Mouse (Mus musculus) forebrain, embryonic 11.5 days (tissue): ENCODE measurements around the gene Pou2af1. TPM values are rescaled to one million over a fixed set of nuclear protein-coding genes. Genes with fewer than 3 reads are reported as not detected.

ENCODE experiments used
- ATAC-seq: fragments of 200-750 bp; cut with Nextera tagmentation; replicated peaks from 2 replicates; pipeline ENCODE4 v1.8.0; 2017; ENCODE audit warnings: moderate TSS enrichment; ENCODE audit not compliant: low FRiP score
- DNase-seq: peaks from one replicate; pipeline ENCODE4 v3.0.0-alpha.2; 2017; ENCODE audit warnings: low spot score
- H3K27ac ChIP-seq: fragments of 300-500 bp; sonication (generic); 2 replicates; pipeline ENCODE4 v1.5.1; 2014; ENCODE audit warnings: low read depth, low read length
- H3K27me3 ChIP-seq: fragments of 300-500 bp; sonication (generic); 2 replicates; pipeline ENCODE4 v1.6.1; 2014; ENCODE audit warnings: mild to moderate bottlenecking, low read length, mixed read lengths; ENCODE audit not compliant: control insufficient read depth, insufficient read depth
- H3K36me3 ChIP-seq: fragments of 300-500 bp; sonication (generic); 2 replicates; pipeline ENCODE4 v1.6.1; 2014; ENCODE audit warnings: mild to moderate bottlenecking, low read length, moderate library complexity, mixed read lengths; ENCODE audit not compliant: control insufficient read depth, insufficient read depth
- H3K4me1 ChIP-seq: fragments of 300-500 bp; sonication (generic); replicated peaks from 2 replicates; pipeline ENCODE4 v1.6.1; 2014; ENCODE audit warnings: low read length, mixed read lengths; ENCODE audit not compliant: control insufficient read depth, insufficient read depth
- H3K4me2 ChIP-seq: fragments of 300-500 bp; sonication (generic); 2 replicates; pipeline ENCODE4 v1.6.1; 2014; ENCODE audit warnings: low read depth, mild to moderate bottlenecking, low read length, moderate library complexity, mixed read lengths; ENCODE audit not compliant: severe bottlenecking
- H3K4me3 ChIP-seq: fragments of 300-500 bp; sonication (generic); 2 replicates; pipeline ENCODE4 v1.5.1; 2014; ENCODE audit warnings: low read depth, low read length
- H3K9ac ChIP-seq: fragments of 300-500 bp; sonication (generic); 2 replicates; pipeline ENCODE4 v1.6.1; 2014; ENCODE audit warnings: low read length
- H3K9me3 ChIP-seq: fragments of 300-500 bp; sonication (generic); 2 replicates; pipeline ENCODE4 v1.6.1; 2016; ENCODE audit warnings: low read length, mixed read lengths; ENCODE audit not compliant: control insufficient read depth
- WGBS: fragments of 180-500 bp; shearing (Covaris S2); extraction: QIAGEN DNeasy Blood & Tissue Kit; methylation state at CpG from one replicate; pipeline ENCODE4 v1.1.7; 2014; 5-methylcytosine and 5-hydroxymethylcytosine counted together
- polyA plus RNA-seq: library from polyadenylated mRNA; unstranded; fragments of >200 nt; fragmentation: Nextera tagmentation; extraction: Ambion mirVana; gene quantifications from 2 replicates; pipeline ENCODE4 v1.2.1, GENCODE M21; 2014

Gene Pou2af1
- polyA plus RNA-seq, 1 experiment from 2014 or later = not detected

GRCm38 (mm10) chr9:51256780-51257502 is 43.4 kb downstream of the Pou2af1 start:
- Histone ChIP-seq H3K4me1 (no peaks in the 10 kb centered on the region), H3K27me3 (no peaks in the 10 kb centered on the region), H3K9me3 (no peaks in the 10 kb centered on the region), H3K27ac (no peak overlapping the region), H3K9ac (no peak overlapping the region), H3K4me2 (no peak overlapping the region), H3K4me3 (no peak overlapping the region), H3K36me3 (no peaks in the 10 kb centered on the region)
- no peak for ATAC-seq
- no peak for DNase-seq
- WGBS = 81% methylated on average over 4 of the region's 4 CpGs

GRCm38 (mm10) chr9:51258426-51258825 is 44.9 kb downstream of the Pou2af1 start:
- no peak overlapping the region for H3K27ac ChIP-seq
- H3K9me3 ChIP-seq = no peaks in the 10 kb centered on the region
- no peak overlapping the region for H3K9ac ChIP-seq
- 87% methylated on average over 5 of the region's 5 CpGs for WGBS
- H3K4me2 ChIP-seq = no peak overlapping the region
- no peak for ATAC-seq
- no peaks in the 10 kb centered on the region for H3K36me3 ChIP-seq
- no peak overlapping the region for H3K4me3 ChIP-seq
- H3K27me3 ChIP-seq = no peaks in the 10 kb centered on the region
- DNase-seq = no peak
- H3K4me1 ChIP-seq = no peaks in the 10 kb centered on the region

- H3K9ac ChIP-seq = no peak overlapping the region
- no peaks in the 10 kb centered on the region for H3K36me3 ChIP-seq
- H3K4me1 ChIP-seq = no peaks in the 10 kb centered on the region
- WGBS = 88% methylated on average over 5 of the region's 5 CpGs
- no peaks in the 10 kb centered on the region for H3K9me3 ChIP-seq
- H3K27ac ChIP-seq = no peak overlapping the region
- no peak for DNase-seq
- no peaks in the 10 kb centered on the region for H3K27me3 ChIP-seq
- no peak overlapping the region for H3K4me2 ChIP-seq
- no peak overlapping the region for H3K4me3 ChIP-seq
- ATAC-seq = no peak
Measured at GRCm38 (mm10) chr9:51268852-51269251, 55.3 kb downstream of the Pou2af1 start.

DNA sequence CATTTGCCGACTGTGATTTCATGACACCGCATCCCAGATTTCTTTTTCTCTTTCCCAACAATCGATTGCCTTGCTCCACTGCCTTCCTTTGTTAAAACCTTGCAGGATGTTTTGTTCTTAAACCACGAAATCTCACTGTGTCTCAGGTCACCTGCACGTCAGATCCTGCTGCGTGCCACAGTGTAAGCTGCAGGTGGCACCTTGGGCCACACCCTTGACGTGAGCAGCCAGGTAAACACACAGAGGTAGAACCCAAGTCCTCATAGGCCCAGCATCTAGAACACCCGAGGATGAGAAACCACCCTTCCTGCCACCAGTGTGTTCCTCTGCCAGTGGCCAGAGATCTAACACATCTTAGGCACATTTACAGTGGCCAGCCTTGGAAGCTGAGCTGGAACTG is 57.6 kb downstream of the Pou2af1 start:
- DNase-seq (no peak), ATAC-seq (no peak)
- Histone ChIP-seq H3K4me2 (no peak overlapping the region), H3K27ac (no peak overlapping the region), H3K9ac (no peak overlapping the region), H3K27me3 (no peaks in the 10 kb centered on the region), H3K36me3 (no peaks in the 10 kb centered on the region), H3K9me3 (no peaks in the 10 kb centered on the region), H3K4me3 (no peak overlapping the region), H3K4me1 (no peaks in the 10 kb centered on the region)
- 51% methylated on average over 8 of the region's 8 CpGs for WGBS

DNA sequence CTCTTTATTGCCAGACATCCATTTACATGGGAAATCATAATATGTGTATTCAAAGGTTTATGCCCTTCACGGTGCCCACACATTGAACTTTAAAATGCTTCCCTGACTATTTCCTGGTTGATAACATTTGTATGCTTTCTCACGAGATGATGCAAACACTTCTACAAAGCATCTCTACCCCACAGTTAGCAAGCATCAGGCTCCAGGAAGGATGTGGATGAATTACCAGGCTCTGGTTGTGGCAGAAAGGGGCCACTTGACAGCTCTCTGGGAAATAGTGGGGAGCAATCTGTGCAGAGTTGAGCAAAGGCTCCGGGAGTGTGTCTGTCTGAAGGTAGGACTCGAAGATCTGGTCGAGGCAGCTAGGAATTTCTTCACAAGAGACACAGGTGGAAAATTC is 58.6 kb downstream of the Pou2af1 start:
- H3K27ac ChIP-seq = no peak overlapping the region
- H3K9ac ChIP-seq = no peak overlapping the region
- DNase-seq (no peak), ATAC-seq (no peak)
- H3K36me3 ChIP-seq = no peaks in the 10 kb centered on the region
- 85% methylated on average over 5 of the region's 5 CpGs for WGBS
- no peaks in the 10 kb centered on the region for H3K9me3 ChIP-seq
- H3K4me1 ChIP-seq = no peaks in the 10 kb centered on the region
- no peak overlapping the region for H3K4me3 ChIP-seq
- H3K4me2 ChIP-seq = no peak overlapping the region
- H3K27me3 ChIP-seq = no peaks in the 10 kb centered on the region

DNA sequence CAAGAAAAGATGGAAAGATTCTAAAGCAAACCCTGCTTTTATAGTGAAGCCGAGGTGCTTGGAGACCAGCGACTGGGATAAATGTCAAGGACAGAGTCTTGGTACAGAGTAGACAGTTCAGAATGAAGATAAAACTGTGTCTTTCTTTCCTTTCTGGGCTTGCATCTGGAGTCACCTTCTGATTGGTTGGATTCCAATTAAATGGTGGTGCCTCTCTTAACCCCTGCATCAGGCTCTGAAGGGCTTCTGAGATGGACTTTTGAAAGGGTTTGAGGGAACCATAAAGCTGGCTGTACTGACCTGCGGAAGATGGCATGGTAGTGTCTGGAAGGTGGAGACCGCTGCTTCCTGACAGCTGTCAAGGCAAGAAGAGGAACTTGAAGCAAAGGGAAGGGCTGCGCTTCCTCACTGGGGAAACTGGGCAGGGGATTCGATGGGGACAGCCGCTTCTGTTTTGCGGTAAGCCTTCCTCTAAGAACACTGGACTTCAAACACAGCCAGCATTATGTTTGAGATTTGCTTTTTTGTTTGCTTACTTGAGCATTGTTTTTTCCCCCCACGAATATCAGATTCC is 60.2 kb downstream of the Pou2af1 start:
- WGBS = 65% methylated on average over 9 of the region's 9 CpGs
- ATAC-seq = no peak

GRCm38 (mm10) chr9:51274678-51275077 is 61.2 kb downstream of the Pou2af1 start:
- H3K4me3 ChIP-seq = no peak overlapping the region
- H3K4me1 ChIP-seq = no peaks in the 10 kb centered on the region; the same call in 1 of the 2 replicates
- peaks cover 3% of the 10 kb centered on the region; the same call in 1 of the 2 replicates for H3K27me3 ChIP-seq
- WGBS = 16% methylated on average over 4 of the region's 4 CpGs
- no peak overlapping the region for H3K4me2 ChIP-seq
- no peak overlapping the region for H3K27ac ChIP-seq
- DNase-seq (no peak), ATAC-seq (no peak)
- no peak overlapping the region for H3K9ac ChIP-seq
- H3K9me3 ChIP-seq = no peaks in the 10 kb centered on the region
- no peaks in the 10 kb centered on the region for H3K36me3 ChIP-seq

More for the DNA sequence above, 60.2 kb downstream of the Pou2af1 start:
- Histone ChIP-seq H3K4me1 (no peaks in the 10 kb centered on the region; the same call in 1 of the 2 replicates), H3K4me3 (no peak overlapping the region), H3K9me3 (no peaks in the 10 kb centered on the region), H3K4me2 (no peak overlapping the region), H3K36me3 (no peaks in the 10 kb centered on the region), H3K27me3 (no peaks in the 10 kb centered on the region), H3K27ac (no peak overlapping the region), H3K9ac (no peak overlapping the region)
- no peak for DNase-seq

DNA sequence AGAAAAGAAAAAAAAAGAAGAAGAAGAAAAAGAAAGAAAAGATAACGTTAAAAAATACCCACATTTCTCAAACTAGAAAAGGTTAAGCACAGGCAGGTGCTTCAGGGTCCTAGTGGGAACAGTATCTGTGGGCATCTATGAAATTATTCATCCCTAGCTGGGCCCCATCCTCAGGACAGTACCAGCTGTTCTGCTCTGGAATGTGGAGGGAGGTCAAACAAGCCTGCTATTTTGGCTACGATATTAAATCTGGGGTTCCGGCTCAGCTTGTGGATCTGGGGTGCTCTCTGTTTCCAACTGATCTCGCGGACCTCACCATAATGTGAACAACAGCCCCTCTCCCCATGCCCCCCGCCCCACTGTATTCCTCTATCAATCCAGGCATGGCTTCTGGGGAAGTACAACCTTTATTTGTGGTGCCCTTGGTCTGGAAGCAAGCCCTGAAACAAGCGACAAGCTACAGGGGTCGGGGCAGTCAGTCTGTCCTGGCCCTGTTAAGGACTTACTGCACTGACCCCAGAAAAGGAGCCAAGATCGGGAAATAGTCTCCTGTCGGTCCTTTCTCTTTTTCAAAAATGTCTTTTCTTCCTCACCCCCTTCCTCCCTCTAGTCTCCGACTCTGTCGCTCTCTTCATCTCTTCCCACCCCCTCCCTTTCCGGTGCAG is 64.5 kb downstream of the Pou2af1 start:
- Histone ChIP-seq H3K9ac (peak overlapping the region; percentile 63), H3K4me3 (peak overlapping the region; percentile 41), H3K9me3 (no peaks in the 10 kb centered on the region), H3K4me1 (no peaks in the 10 kb centered on the region; the same call in 1 of the 2 replicates), H3K36me3 (no peaks in the 10 kb centered on the region), H3K4me2 (peak overlapping the region; percentile 92), H3K27me3 (peaks cover 3% of the 10 kb centered on the region; the same call in 1 of the 2 replicates), H3K27ac (no peak overlapping the region)
- ATAC-seq (0 out of 2 replicates have a peak, but pooled peaks have one; percentile 2), DNase-seq (no peak)
- whole genome bisulfite sequencing = 25% methylated on average over 13 of the region's 13 CpGs
